Mouse (Mus musculus) skeletal muscle tissue, postnatal 0 days (tissue): ENCODE results near the gene Themis3. TPM values are rescaled to one million over a fixed set of nuclear protein-coding genes. Genes with fewer than 3 reads are reported as not detected.

Experiments
- polyA plus RNA-seq: library from polyadenylated mRNA; unstranded; fragments of >200 nt; fragmentation: Nextera tagmentation; extraction: Ambion mirVana; gene quantifications from 2 replicates; pipeline ENCODE4 v1.2.1, GENCODE M21; 2015

Themis3 gene
- not detected in 2 replicates for polyA plus RNA-seq

GRCm38 (mm10) chr17:66594435-66594834 lies at the start of gene Themis3:
Themis3 (minus strand) TSS chr17:66594621.

GRCm38 (mm10) chr17:66519554-66520553 lies 74.6 kb downstream of the Themis3 start, which contains the start of gene Rab12:
Rab12 (minus strand) TSS chr17:66519729.

Other genes starting within 250 kb of the Themis3 start
- 5.5 and 6.4 TPM in 2 replicates for gene Mtcl1, start 144.9 kb downstream of the Themis3 start, polyA plus RNA-seq
- 75.7 and 87.2 TPM in 2 replicates for gene Rab12, start 74.9 kb downstream of the Themis3 start, polyA plus RNA-seq